In genomic region chr16:30755771-30756170, GRCm38 (mm10) we compare ENCODE assay signal across 22 mouse cellular contexts.
DNase-seq lines count a peak whose midpoint lies in the region; ATAC-seq and TF ChIP-seq lines count a peak whose summit lies in the region.
"Had no signal": no experiment of that assay in that cellular context is flagged by ENCODE, and none has a peak within 500 bp of the region (broad histone marks: within the 10 kb centered on the region; RNA-seq: fewer than 3 reads in every experiment).

No protein-coding gene starts in this region.

- 57% methylated on average over 2 of the region's 2 CpGs for WGBS in kidney, adult 2 months
- WGBS in kidney, embryonic 15.5 days: 96% methylated on average over 2 of the region's 2 CpGs
- WGBS in liver, adult 2 months: 60% methylated on average over 2 of the region's 2 CpGs
- 90% methylated on average over 2 of the region's 2 CpGs for whole genome bisulfite sequencing in liver, embryonic 12.5 days (ENCODE audit: insufficient replicate concordance)

- ATAC-seq in kidney, embryonic 15.5 days (replicated peaks; ENCODE audit: low FRiP score): no peak
- no peak for ATAC-seq in liver, embryonic 12.5 days
- ATAC-seq: activated CD4-positive, CD25-positive, alpha-beta regulatory T cell, adult 4 months; CD4-positive, CD25-positive, alpha-beta regulatory T cell, adult 4 months; Patski had no signal

- TF ChIP-seq POLR2A in kidney, adult 2 months (IDR thresholded peaks at IDR 0.05; ENCODE audit: low read depth, low read length): no peak
- no peak for TF ChIP-seq POLR2A in liver, adult 2 months (IDR thresholded peaks at IDR 0.05; ENCODE audit: extremely low read depth, insufficient read depth, low read length)

- H3K4me1 ChIP-seq in kidney, adult 2 months (ENCODE audit: control insufficient read depth, insufficient read depth, low read length): no peaks in the 10 kb centered on the region
- H3K4me1 ChIP-seq in kidney, embryonic 15.5 days: no peaks in the 10 kb centered on the region
- peaks cover 5% of the 10 kb centered on the region for H3K4me1 ChIP-seq in liver, adult 2 months (ENCODE audit: control insufficient read depth, insufficient read depth, low read length)
- H3K4me1 ChIP-seq in liver, embryonic 12.5 days: no peaks in the 10 kb centered on the region

- H3K27me3 ChIP-seq in kidney, adult 2 months (replicated peaks; ENCODE audit: control insufficient read depth, insufficient read depth, low read length): no peaks in the 10 kb centered on the region
- 0 out of 2 replicates have a peak, but pooled peaks cover 4% of the 10 kb centered on the region for H3K27me3 ChIP-seq in kidney, embryonic 15.5 days
- no peaks in the 10 kb centered on the region for H3K27me3 ChIP-seq in liver, adult 2 months (ENCODE audit: control insufficient read depth, insufficient read depth, low read length)
- H3K27me3 ChIP-seq in liver, embryonic 12.5 days (replicated peaks): no peaks in the 10 kb centered on the region
- H3K27me3 ChIP-seq: CH12.LX, Patski had no signal

- H3K36me3 ChIP-seq in kidney, adult 2 months (ENCODE audit: control insufficient read depth, insufficient read depth, low read length): no peaks in the 10 kb centered on the region
- H3K36me3 ChIP-seq in kidney, embryonic 15.5 days: no peaks in the 10 kb centered on the region
- no peaks in the 10 kb centered on the region for H3K36me3 ChIP-seq in liver, adult 2 months (ENCODE audit: control insufficient read depth, insufficient read depth, low read length)
- no peaks in the 10 kb centered on the region for H3K36me3 ChIP-seq in liver, embryonic 12.5 days
- H3K36me3 ChIP-seq: G1E had no signal

- no peak overlapping the region for H3K27ac ChIP-seq in kidney, adult 2 months (ENCODE audit: insufficient read depth, low read depth, low read length)
- no peak overlapping the region for H3K27ac ChIP-seq in kidney, embryonic 15.5 days
- H3K27ac ChIP-seq in liver, adult 2 months (replicated peaks; ENCODE audit: insufficient read depth, low read depth, low read length): no peak overlapping the region
- no peak overlapping the region for H3K27ac ChIP-seq in liver, embryonic 12.5 days

- H3K4me3 ChIP-seq in kidney, adult 2 months (ENCODE audit: insufficient read depth, low read depth, low read length): no peak overlapping the region
- H3K4me3 ChIP-seq in kidney, embryonic 15.5 days (replicated peaks): no peak overlapping the region
- no peak overlapping the region for H3K4me3 ChIP-seq in liver, adult 2 months (ENCODE audit: insufficient read depth, low read depth, low read length)
- no peak overlapping the region for H3K4me3 ChIP-seq in liver, embryonic 12.5 days

- no peak overlapping the region for H3K9ac ChIP-seq in kidney, embryonic 15.5 days
- H3K9ac ChIP-seq in liver, adult 2 months (ENCODE audit: low read depth, low read length): no peak overlapping the region
- no peak overlapping the region for H3K9ac ChIP-seq in liver, embryonic 12.5 days

- H3K79me2 ChIP-seq in liver, adult 2 months (ENCODE audit: control insufficient read depth, insufficient read depth, low read length): no peaks in the 10 kb centered on the region

- H3K9me3 ChIP-seq in kidney, embryonic 15.5 days (replicated peaks): no peaks in the 10 kb centered on the region
- no peaks in the 10 kb centered on the region for H3K9me3 ChIP-seq in liver, embryonic 12.5 days (replicated peaks)
- H3K9me3 ChIP-seq: G1E had no signal

- peak; percentile 59 for DNase-seq in kidney, adult 2 months
- DNase-seq in kidney, adult 8-10 months: peak; percentile 25 to 29
- DNase-seq in kidney, postnatal 10 days: no peak
- DNase-seq in kidney, adult 9 months: peak; percentile 67
- no peak for DNase-seq in kidney, postnatal 4 days
- peak; percentile 24 for DNase-seq in liver, adult 2 months (ENCODE audit: extremely low read depth, low read depth, low spot score)
- DNase-seq: adrenal gland, adult 2 months; adrenal gland, adult 8-10 months; adrenal gland, postnatal 10 days; adrenal gland, postnatal 14 days; adrenal gland, postnatal 25 days; adrenal gland, postnatal 36 days; B cell, adult 2 months; cerebellum, adult 11 months; cerebellum, adult 11-12 months had no signal

- H3K4me2 ChIP-seq in kidney, embryonic 15.5 days: no peak overlapping the region
- H3K4me2 ChIP-seq in liver, embryonic 12.5 days: no peak overlapping the region

- TF ChIP-seq CTCF in kidney, adult 2 months (conservative IDR thresholded peaks at IDR 0.05; ENCODE audit: insufficient read depth, insufficient read length, low read depth, low read length): no peak
- no peak for TF ChIP-seq CTCF in liver, adult 2 months (IDR thresholded peaks at IDR 0.05; ENCODE audit: low read depth, low read length)

Comparison
In these comparisons a context has a peak if more than half of its experiments do, and no peak if none do; other contexts are left out.
1. DNase-seq: peak in kidney, adult 2 months (single experiment), kidney, adult 8-10 months (2 of 2), kidney, adult 9 months (single experiment) and liver, adult 2 months (single experiment); none in kidney, postnatal 10 days (single experiment) and kidney, postnatal 4 days (0 of 2).